Mouse (Mus musculus) small intestine, adult 2 months (tissue): ENCODE results near the gene Olfr1167.
"Not testable (repeated sequence)": the region's sequence is repeated elsewhere in the genome, so short reads cannot be mapped to it uniquely, and the experiment has no call there.

Source experiments
- CTCF ChIP-seq: fragments of 200-500 bp; IDR thresholded peaks from 2 replicates; pipeline ENCODE4 v1.5.1; 2012; ENCODE audit warnings: low read depth, mild to moderate bottlenecking, control low read depth, inconsistent platforms, low read length, moderate library complexity, mixed read lengths; ENCODE audit not compliant: insufficient replicate concordance, insufficient read length; ENCODE audit errors: extremely low read depth
- POLR2A ChIP-seq: fragments of 200-500 bp; IDR thresholded peaks from 2 replicates; pipeline ENCODE4 v1.6.1; 2012; ENCODE audit warnings: low read depth, mild to moderate bottlenecking, control low read depth, inconsistent platforms, low read length, moderate library complexity

GRCm38 (mm10) chr2:88155093-88155492, at the start of gene Olfr1167:
- not testable (repeated sequence) for TF ChIP-seq CTCF, POLR2A
